Mouse (Mus musculus) embryo, embryonic 11.5 days (tissue): ENCODE measurements around the gene Col4a4.

Source experiments
- DNase-seq: peaks from one replicate; pipeline ENCODE4 v3.0.0-alpha.2; 2012; ENCODE audit warnings: low read depth, low spot score

Col4a4 gene

DNA sequence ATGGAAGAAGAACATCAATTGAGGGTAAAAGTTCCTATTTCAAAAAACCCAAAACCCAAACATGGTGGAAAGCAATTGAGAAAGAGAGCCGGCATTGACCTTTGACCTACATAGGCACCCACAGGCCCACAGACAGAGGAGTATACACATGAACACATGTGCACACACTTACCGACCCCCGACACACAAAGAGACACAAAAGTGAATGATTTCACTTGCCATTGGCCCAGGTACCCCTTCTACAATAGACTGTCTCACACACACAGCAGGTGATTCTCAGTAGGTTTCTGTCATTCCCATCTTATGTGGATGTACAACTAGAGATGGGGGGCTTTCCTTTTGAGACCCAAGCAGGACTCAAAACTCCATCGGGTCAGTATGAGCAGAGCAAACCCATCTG, 110.8 kb downstream of the Col4a4 start:
- no peak for DNase-seq

DNA sequence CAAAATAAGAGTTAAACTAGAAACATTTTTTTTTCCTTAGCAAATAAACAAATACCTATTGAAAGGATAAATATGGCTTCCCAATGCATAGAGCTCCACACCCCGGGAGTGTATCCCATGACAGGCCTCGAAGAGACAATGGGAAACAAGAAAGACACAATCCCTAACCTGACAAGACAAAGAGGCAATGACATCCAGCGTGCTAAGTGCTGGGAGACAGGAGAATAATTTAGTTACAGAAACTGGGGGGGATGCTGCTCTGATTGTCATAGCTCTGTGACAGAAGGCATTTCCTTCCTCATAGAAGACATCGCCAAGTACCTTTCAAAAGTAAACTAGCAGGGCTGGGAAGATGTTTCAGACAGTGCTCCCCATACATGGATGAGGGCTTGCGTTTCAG, 111.4 kb downstream of the Col4a4 start:
- DNase-seq: no peak

DNA sequence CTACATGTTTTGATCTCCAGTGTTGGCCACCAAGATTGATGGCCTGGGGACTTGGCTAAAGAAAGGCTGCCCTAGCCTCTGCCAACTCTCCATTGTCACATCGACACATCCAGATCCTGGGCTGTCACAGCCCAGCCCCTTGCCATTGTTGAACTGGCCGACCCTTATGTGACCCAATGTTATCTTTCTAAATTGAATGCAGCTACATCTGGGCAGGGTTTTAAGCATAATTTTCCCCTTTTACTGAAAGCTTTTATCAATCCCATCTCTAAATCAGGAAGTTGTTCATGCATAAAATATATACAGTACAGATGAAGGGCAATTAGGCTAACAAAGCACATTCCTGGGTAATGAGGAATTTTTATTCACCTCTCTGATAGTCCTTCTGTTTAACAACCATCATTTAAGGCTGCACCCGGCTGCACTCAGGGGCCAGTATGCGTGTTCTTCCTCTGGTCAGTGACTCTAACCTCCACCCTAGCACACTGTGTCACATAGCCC, 112.1 kb downstream of the Col4a4 start:
- no peak for DNase-seq

DNA sequence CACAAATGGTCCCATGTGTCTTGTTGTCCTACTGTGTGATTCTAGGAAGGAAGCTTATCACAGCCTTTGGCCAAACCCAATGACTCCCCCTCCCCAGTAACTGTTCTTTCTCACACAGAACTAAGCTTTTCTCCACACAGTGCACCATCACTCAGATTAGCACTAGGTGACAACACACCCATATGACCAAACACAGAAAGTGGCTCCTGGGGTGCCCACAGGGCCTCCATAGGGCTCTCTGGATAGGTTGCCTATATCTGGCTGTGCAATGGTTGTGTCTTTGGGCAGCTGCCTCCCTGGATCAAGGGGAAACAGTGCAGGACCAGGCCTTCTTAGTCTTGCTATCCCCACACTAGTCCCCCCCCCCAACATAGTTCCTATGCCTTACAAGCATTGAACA, 113.2 kb downstream of the Col4a4 start:
- no peak for DNase-seq

DNA sequence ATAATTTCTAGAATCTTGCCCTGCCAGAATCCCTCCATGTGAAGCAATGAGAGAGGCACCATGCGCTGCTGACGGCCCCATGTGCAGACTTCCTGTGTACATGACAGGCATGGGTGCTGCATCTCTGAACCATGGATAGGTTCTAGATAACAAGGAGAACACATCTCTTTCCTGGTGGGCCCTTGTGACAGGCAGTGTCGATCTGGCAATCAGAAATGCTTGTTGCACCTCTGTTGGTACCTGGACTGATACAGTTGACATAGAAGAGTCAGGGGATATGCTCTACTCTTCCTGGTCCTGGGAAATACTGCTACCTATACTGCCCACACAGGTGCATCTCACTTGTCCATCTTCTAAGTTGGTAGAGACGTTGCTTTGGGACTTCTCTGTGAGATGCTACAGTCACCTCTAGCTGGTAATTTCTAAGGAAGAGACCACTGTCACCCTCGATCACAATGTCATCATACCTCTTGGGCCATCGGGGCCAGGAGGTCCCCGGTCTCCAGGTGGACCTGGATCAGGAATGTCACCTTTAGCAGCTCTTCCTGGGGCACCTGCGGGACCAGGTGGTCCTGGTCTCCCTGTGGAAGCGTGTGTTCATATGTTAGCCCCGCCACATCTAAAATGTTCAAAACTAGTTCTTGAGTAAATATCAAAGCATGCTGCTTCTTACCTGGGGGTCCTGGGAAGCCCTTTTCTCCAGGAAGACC, 116.0 kb downstream of the Col4a4 start:
- DNase-seq: no peak

DNA sequence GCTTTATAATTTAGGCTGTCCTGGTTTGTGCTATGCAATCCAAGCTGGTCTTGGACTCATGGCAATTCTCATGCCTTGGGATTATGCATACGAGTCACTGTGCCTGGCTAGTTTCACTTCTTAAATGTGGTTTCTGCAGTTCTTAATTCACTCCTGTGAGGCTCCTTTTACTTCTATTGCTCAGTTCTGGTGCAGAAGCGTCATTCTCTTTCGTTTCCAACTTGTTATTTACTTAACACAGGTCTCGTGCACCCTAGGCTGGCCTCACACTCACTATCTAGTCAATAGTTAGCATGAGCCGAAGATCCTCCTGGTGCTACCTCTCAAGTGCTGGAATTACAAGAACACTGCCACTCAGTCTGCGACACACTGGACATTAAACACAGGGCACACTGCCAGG, 117.8 kb downstream of the Col4a4 start:
- no peak for DNase-seq

DNA sequence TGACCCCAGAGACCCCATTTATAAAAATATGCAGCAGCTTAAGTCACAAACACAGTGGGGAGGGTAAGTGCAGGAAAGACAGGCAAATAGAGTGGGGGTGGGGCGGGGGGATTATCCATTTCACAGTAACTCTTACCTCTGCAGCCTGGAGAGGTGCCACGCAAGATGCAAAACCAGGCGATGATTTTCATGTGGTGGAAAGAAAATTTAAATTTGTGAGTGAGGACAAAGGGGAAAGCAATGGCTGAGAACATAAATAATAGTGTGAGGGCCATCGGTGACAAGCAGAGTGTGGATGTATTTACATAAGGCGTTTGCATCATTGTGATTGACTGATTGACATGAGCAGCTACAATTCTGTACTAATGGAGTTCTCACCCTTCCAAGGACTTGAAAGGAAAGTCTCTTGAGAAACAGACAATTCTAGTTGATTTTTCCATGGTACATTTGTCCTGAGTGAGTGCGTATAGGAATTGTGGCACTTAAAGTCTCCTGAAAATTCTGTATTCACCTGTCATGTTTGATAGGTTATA, 121.3 kb downstream of the Col4a4 start:
- DNase-seq: no peak

DNA sequence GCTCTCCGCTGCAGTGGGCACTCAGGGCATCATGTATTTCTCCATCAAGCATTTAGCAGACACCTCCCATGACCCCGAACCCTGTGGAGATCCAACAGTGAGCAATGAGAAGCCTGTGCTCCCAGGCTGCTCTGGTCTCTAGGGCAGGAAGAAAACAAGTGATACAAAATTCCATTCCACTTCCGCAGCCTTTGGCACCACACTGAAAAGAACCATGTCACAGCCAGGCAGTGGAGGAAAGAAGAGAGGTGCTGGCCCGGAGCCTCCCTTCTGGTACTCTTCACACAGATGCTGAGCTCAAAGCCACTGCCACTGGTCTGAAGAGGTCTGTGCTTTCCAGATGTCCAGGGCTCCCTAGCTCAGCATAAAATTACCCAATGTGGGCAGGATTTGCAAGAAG, 125.6 kb downstream of the Col4a4 start:
- no peak for DNase-seq

DNA sequence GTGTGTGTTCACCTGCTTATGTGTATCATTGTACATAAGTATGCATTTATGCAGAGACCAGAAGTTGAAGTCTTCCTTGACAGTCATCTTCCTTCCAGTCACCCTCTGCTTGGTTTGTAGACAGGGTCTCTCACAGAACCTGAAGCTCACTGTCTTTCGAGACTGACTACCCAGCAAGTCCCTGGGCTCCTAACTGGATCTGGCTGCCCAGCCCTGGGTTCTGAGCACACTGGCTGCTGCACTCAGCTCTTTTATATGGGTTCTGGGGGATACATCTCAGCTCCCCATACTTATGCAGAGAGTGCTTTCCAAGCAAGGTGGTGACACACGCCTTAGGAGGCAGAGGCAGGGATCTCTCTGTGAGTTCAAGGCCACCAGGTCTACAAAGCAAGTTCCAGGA, 126.7 kb downstream of the Col4a4 start:
- DNase-seq: no peak

DNA sequence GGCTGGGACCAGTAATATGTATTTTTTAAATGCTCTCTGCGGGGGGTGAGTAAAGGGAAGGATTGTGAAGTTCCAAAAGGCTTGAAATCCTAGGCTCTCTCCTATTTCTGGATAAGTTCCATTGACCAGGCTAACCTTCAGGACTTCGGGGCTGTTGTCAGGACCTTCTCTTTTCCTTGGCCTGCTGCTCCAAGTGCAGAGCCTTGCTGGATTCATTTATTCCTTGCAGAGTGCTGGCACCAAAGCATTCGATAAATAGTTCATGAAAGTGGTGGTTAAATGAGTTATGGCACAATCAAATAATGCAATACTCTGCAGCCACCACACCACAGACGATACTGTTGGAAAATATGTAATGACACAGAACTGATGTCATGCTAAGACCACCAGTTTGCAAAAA, 127.3 kb downstream of the Col4a4 start:
- no peak for DNase-seq

DNA sequence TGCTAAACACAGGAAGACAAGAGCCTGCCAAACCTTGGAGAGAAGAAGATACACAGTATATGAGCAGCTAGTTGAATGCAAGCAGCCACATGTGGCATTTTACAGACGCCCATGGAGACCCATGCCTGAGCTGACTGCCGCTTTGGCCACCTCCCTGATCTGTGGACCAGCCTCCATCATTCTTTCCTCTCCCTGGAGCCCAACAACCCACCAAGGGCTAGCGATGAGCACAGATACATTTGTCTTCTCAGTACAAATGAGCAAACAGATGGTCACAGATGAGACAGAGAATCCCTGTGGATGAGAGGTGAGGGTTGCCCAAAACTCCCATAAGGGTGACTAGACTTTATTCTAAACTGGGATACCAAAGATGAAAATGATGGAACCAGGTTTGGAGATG, 132.6 kb downstream of the Col4a4 start:
- no peak for DNase-seq

DNA sequence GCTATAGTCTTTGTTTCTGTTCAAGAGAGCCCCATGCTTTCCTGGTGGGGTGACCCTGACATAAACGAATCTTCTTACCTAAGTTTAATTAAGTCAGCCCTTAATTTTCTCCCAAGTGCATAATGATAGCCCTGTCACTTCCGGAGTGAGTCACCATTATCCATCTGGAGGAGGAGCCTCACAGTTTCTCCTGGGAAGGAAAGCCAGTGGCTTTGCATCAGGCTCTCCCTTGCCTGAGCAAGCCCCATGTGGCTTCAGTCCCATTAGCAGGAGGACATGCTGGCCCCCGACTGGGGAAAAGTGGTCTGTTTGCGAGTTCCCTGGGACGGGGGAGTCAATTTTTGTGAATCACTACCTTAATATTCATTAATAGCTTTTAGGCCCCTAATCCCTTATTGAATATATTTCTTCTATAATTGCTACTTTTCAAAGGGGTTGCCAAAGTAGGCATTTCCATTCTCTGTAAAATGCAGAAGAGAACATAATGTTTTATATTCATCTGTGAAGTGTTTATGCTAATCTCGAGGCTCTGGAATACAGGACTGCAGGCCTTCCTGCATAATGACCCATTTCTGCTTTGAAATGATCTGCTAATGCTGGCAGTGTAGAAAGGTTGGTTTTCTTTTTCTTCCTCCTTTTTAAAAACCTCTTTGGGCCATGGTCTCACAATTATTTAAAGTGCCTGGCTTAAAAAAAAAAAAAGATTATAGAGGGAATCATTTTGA, 134.6 kb downstream of the Col4a4 start:
- no peak for DNase-seq

DNA sequence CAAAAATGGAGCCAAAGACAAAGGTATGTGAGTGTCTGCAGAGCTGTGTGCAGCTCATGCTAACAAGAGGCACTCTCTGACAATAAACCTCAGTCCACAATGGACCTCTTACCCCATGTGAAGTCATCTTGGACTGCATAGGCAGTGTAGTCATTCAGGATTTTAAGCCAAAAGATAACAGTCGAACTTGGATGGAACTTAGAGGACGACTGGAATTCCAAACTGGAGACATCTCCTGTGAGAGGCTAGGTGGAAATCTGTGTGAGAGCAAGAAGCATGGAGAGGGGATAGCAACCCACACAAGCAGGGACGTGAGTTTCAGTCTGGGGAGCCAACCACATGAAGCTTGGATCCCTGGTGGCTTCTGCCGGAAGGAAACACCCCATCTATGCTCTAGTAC, 136.8 kb downstream of the Col4a4 start:
- no peak for DNase-seq

DNA sequence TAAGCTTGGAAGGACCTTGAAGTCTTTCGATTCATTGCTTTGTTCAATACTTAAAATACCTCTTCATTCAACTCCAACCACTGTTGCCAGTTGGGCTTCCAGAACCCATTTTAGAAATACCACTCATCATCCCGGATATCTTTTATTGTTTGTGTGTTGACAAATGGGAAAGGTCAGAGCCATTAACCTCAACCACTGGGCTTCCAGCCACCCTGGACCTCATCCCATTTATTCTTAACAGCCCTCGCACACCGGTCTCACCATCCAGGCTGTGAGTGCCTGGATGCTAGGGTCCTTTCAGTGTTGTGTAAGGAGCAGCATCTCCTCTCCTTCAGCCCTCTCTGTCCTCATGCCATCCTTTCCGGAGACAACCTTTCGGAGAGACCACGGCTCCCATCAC, 140.6 kb downstream of the Col4a4 start:
- DNase-seq: no peak

DNA sequence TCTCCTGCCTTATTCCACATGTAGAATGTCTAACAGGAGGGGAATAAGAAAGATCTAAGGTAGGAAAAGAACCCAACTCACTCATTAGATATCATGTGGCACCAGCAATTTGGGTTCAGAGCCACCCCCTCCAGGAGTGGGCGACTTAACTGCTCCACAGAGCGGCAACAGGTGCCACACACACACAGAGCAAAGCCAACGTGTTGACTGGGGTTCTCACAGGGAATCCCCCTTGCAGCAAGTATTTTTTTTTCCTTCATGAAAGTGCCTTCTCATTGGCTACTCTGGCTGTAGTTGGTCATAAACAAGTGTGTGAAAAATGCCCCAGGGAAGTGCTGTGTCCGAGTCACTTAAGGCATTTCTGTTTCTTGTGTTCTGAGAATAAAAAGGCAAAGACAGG, 143.1 kb downstream of the Col4a4 start:
- no peak for DNase-seq

DNA sequence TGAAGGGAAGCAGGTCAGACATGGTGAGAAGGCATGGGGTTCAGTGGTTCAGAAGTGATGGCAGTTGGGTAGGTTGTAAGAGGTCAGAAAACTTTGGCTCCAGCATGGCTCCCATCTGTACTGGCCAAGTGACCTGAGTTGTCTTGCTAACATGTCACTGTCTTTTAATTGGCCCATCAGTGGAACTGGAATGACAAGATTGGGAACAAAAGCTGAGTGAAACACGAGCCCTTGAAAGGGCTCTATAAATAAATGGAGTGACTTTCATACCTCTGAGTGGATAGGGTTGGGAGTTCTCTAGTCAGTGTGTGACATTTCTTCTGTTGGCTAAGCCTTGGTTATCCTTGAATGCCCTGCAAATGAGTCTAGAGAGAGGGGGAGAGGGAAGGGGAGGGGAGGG, 146.5 kb downstream of the Col4a4 start:
- no peak for DNase-seq

DNA sequence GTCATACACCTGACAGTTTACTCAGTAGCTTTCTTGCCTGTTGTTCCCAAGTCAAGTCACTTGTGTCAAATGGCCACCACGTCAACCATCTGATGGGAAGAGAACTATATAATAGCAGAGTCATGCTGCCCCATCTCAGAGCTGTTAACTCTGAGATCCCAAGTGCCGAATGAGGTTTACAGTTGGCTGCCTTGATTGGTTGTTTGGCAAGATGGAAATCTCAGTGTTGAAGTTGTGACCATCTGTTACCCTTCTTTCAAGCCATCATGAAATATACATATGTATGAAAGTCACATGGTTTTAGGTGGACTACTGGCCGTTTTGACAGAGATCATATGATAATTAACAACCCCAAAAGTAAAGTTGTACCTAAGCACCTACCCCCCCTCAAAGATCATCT, 149.4 kb downstream of the Col4a4 start:
- DNase-seq: no peak

DNA sequence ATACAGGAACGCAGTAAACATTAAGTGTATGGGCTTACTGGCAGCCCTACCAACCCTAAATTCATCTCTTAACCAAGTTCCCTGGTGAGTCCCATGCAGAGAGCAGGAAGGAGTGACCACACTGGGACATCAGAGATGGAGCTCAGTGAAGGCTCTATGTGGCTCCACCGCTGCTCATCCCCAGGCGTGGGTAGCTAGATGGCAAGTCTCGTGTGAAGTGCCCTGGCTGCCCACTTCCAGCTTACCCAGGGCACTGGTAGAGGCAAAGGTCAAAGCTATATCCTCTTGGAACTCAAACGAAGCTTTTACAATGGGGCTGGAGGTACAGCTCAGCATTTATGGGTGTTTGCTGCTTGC, 153.0 kb downstream of the Col4a4 start:
- DNase-seq: no peak

DNA sequence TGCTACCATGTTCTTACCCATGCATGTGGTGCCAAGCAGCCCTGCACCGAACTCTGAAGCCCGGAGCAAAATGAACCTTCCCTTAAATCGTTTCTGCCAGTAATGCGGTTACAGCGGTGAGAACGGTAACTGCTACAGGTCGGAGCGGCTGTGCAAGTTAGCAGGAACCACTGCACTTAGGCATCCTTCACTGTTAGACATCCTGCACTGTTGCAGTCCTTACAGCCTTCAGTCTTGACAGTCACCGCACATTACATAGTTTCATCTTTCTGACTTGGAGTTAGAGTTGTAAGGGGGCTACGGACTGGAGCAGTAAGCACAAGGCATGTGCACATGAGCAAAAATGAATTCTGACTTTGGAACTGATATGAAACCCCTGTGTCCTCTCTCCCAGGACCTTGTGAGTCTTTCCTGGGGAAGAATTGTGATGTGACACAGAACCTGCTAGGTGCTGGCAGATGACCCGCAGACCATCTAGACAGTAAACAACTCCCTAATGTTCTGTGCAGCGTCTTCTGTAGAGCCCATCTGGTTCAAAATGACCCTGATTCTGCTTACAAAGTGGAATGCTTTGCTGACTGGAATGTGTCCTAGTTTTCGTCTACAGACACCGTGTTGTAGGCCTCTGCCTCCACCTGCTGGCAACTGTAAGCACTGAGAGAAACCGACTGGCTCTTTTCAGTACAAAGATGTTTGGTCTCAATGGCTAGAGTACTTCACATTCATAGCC, 153.6 kb downstream of the Col4a4 start:
- DNase-seq: peak; percentile 56

DNA sequence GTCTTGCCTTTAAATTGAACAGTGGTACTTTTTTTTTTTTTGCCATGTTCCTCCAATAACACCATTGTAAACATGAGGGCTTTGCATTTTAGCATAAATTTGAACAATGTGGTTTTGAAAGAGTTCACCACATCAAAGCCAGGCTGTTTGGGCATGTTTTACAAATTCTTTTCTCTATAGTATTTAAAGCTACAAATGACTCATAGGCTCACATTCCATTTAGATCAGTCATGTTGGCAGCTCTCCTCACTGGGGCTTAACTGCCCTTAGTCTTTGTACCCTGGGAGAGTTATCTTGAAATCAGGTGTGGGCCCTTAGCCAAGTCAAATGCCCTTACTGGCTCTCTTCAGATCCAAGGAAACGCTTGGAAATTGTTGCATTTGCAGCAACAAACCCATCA, 157.6 kb downstream of the Col4a4 start:
- no peak for DNase-seq

DNA sequence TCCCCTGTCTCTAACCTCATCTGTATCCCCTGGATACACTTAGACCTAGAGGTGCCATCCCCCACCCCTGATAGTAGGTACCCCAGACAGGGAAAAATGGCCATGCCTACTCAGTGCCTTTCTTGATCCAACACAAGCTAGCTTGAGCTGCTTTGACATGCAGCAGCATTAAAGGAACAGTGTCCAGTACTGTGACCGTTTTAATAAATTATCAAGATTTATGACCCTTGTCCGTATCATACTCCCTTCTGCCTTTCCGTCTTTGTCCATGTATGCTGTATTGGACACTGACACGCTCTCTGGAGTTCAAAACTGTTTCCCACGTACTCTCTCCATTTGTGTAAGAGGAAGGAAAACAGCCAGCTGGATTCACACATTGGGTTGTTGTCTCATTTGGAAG, 158.9 kb downstream of the Col4a4 start:
- no peak for DNase-seq

DNA sequence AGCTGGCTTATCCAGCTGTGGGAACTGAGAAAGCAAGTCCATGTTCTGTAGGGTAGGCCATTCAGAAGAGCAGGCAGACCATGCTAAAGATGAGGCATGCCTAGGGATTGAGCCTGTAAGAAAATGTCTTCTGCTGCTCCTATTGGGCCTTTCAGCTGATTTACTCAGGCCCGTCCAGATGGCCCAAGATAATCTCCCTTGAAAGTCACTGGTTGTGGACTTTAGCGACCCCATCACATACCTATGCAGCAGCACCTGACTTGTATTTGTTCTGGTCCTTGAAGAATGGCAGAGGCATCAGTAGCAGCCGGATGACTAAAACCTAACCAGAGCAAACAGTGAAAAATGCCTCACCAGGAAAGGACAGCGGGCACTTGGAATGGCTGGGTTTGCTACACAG, 171.0 kb downstream of the Col4a4 start:
- no peak for DNase-seq
